Mouse (Mus musculus): ENCODE results near the gene Pik3r5. TPM values are rescaled to one million over a fixed set of nuclear protein-coding genes. Genes with fewer than 3 reads are reported as not detected.

Gene Pik3r5
- total RNA-seq, 4 experiments from 2014 or later, result 0.31 to 1.6 (median 0.70) TPM

DNA sequence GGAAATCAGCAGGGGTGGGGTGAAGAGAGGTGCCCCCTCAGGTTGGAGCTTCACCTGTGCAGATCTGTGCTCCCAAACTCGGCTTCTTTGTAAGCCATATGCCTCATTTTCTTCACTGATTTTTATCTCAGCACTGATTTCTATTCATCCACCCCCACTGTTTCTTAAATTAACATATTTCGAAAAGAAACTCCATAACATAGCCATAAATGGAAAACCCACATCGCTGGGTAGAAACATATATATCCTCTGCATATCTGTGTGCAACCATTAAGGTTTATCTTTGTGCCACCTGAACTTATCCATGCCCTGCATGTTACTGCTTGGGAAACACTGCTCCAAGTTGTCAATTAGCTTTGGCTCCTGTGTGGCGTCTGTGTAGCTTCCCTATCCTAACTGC, 94.5 kb downstream of the Pik3r5 start:
- no peak for DNase-seq (ENCODE audit: low spot score)

DNA sequence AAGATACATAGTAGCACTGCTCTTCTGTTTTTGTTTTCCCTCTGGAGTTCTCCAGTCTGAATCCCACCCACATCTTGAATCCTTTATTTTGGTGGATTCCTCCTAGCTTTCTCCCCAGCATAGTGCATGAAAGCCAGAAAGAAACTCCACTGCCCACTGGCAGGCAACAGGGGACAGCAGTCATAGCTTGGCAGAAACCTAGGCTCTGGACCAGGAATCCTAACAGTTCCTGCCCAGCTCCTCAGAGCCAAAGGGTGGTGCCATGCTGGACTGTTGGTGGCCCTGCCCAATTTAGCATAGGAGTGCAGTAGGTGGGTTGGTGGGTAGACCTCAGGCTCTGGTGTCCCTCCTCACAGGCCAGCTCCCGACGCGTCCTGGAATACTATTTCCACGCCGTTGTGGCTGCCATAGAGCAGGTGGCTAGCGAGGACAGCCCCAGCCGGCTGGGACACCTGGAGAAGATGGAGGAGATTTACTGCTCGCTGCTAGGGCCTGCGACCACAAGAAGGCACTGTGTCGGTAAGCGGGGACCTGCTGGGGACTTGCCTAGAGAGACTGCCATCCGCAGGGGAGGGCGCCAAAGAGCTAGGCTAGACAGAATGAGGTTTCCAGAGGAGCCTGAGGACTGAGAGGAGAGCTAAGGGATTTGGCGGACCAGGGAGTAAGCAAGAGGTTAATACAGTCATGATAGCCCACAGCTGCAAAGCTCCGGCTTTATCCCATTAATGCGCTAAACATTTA, 99.3 kb downstream of the Pik3r5 start:
- DNase-seq (ENCODE audit: low spot score), result no peak

DNA sequence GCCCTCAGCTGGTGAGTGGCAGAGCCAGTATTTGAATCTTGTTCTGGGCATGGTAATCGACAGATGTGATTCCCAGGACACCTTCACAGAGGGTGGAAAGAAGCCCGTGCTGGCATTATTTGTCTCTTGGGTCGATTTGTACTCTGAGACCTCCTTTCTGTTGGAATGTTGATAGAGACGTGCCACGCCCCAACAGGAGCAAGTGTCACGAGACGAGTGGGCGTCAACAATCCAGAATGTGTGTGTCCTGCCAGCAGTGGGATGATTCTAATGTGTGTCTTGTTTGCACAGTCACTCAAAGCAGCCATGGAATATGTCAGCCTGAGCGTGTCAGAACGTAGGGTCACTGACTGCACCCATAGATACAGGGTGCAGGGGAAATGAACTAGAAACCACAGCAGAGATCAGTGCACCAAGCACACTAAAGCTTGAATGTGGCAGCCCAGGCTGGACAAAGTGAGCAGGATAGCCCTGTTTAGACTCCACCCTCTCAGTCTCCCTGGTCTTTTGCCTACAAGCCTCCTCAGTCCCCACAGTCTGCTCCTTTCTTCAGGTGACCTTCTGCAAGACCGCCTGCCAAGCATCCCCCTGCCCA, 100.1 kb downstream of the Pik3r5 start:
- no peak for DNase-seq (ENCODE audit: low spot score)

DNA sequence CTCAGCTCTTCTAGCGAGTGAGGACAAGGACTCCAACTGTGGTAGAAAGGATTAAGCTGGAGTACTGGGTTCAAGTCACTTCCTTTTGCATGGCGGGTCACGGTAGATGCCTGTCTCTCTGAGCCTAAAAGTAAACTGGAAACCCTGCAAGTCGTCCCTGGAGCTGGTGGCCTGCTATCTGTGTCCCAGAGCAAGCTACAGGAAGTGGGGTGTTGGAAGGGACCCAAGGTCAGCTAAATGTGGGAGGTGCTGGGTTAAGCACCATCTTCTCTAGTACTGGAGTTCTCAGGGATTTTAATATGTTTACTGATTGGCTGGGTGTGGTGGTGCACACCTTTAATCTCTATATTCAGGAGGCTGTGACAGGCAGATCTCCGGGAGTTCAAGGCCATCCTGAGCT, 100.9 kb downstream of the Pik3r5 start:
- no peak for DNase-seq (ENCODE audit: low spot score)

DNA sequence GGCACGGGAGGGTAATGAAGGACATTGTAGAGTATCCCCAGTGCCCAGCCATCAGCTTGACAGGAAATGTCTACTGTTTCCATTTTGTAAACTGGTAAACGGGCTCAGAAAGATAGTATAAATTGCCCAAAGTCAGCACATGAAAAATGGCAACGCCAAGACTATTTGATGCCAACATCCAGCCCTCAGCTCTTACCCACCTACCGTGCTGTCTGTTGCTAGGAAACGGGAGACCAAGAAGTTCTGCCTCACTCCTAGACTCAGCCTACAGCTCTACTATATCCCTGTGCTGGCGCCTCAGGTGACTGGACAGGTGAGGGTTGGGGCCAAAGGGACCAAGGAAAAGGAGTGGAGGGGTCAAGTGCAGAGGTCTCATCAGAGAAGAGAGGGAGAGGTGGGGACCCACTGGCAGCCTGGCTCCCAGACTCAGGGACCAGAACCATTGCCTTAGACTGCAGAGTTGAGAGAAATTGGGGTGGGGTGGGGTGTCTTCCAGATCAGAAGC, 102.1 kb downstream of the Pik3r5 start:
- DNase-seq (ENCODE audit: low spot score), result no peak

DNA sequence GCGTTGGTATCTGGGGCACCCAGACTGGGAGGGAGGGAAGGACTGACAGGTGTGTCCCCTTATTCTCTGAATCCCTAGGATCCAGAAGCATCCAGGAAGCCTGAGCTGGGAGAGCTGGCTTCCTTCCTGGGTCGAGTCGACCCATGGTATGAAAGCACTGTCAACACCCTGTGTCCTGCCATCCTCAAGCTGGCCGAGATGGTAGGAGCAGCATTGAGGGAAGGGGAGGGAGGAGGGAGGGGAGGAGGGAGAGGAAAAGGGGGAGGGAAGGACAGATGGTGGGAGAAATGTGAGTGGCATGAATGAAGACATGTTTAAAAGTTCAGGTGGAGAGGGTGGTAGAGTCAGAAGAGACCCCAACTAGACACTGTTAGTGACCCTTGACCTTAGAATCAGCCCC, 104.1 kb downstream of the Pik3r5 start:
- no peak for DNase-seq (ENCODE audit: low spot score)

DNA sequence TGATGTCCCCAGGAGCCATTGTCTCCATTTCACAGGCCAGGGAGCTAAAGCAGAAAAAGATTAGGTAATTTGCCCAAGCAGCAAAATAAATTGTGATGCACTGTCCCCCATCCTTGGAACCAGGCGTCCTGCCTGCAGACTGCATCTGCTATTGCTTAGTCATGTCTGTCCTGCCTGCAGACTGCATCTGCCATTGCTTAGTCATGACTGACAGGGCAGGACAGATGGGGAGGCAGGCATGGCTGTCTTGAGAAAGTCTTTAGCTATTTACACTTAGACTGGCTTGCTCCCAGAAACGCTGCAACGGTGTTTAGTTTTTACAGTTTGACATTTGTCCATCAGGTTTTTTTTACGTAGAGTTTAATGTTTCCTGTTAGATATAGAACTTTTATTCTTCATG, 104.5 kb downstream of the Pik3r5 start:
- DNase-seq (ENCODE audit: low spot score), result no peak

DNA sequence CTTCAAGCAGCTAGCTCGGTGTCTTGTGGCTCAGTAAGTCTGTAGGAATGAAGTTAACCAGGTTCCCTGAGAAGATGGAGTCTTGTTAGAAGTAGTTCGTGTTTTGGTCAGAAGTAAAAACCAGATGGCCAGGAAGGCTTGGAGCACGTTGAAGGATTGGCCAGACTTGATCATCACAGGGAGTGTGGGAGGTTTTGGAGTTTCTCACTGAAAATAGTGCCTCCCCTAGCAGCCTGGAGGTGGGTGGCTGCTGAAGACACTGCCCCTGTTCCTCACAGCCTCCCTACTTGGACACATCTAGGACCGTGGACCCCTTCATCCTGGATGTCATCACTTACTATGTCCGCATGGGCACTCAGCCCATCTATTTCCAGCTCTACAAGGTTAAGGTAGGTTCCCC, 107.7 kb downstream of the Pik3r5 start:
- no peak for DNase-seq (ENCODE audit: low spot score)

DNA sequence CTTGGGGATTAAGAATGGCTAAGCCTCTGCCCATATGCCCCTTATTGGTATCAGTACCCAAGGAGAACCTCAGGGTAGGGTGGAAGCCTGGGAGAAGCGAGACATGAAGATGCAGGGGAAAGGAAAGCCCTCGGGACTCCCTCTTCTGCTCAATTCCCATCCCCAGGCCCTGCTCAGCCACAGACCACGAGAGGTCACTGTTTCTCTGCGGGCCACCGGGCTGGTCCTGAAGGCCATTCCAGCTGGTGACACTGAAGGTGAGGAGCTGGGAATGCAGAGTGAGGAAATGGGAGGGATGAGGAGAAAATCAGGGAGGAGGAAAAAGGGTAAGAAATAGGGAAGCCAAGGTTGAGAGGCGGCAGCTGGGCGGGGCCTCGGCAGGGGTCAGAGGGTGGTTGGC, 112.6 kb downstream of the Pik3r5 start:
- peak; percentile 46 for DNase-seq (ENCODE audit: low spot score)

DNA sequence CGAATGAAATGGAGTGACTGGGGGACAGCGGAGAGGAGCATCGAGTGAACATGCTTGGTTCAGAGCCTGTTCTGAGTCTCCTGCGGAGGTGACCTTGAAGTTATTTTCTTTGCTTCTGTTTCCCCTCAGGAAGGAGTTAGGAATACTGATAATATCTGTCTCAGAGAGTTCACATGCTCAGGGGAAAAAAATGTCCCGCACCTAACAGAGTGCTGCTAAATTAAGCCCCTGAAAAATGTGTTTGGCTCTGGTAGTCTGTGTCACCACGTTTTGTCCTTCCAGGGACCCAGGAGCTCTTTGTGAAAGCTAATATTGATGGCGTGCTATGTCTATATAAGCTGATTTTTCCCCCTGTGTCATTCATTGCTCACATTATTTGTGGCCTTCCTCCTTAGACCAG, 113.3 kb downstream of the Pik3r5 start:
- peak; percentile 31 for DNase-seq (ENCODE audit: low spot score)

DNA sequence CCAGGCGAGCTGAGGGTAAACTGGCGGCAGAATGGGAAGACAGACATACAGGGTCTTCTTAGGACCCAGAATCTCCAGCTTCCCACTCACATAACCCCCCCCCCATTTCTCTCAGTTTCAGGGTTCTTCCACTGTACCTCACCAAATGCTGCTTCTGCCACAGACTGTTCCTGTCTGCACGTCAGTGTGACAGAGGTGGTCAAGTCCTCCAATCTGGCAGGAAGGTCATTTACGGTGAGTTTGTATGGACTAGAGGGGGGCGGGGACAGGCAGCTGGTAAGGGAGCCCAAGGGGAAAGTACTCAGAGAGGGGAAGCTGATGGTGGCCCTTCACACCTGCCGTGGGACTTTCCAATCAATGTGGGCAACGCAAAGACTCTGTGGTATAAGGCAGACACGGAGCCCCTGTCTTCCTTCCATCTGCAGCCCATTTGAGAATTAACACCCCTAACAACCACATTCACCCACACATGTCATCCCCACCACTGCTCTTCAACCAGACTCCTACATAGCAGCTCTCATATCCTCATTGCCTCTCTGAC, 113.8 kb downstream of the Pik3r5 start:
- no peak for DNase-seq (ENCODE audit: low spot score)

Other genes with a start within 250 kb of the Pik3r5 start
- 10 to 100 TPM; 62.6 to 88.8 (median 70.8) TPM for gene Ntn1, start 31.3 kb upstream of the Pik3r5 start, total RNA-seq (2022)
- gene Pik3r6, start 70.9 kb downstream of the Pik3r5 start, total RNA-seq (2022), result 1 to 10 TPM; 2.4 to 6.9 (median 3.8) TPM
- gene Mfsd6l, start 124.1 kb downstream of the Pik3r5 start, total RNA-seq (2022), result under 1 TPM in 3 of 4 experiments, not detected in 1; 0.11 to 0.25 (median 0.16) TPM
- gene Ccdc42, start 154.9 kb downstream of the Pik3r5 start, total RNA-seq (2022), result not detected